In the genomic region with DNA sequence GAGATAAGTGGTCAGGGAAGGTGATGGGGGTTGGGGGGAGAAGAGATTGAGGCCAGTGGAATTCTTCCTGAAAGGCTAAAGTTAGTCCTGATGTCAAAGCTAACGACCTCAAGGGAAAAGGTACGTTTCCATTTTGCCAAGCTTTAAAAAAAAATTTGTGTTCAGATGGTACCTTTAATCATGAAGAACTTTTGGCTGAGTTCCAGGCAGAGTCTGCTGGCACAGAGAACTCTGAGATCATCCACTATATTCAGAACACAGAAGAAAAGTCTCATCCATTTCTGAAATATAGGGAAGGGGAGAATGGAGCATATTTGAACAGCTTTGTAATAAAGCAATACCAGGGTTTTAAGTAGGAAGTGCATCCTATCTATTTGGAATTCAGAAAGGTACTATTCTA, we compare ENCODE assay signal across 14 mouse cellular contexts. TPM values are rescaled to one million over a fixed set of nuclear protein-coding genes. Genes with fewer than 3 reads are reported as not detected.
A peak's percentile ranks its signal among the peaks of the same experiment; 100 is the strongest.
DNase-seq lines count a peak whose midpoint lies in the region; ATAC-seq lines count a peak whose summit lies in the region.
"Had no signal": no experiment of that assay in that cellular context is flagged by ENCODE, and none has a peak within 500 bp of the region (broad histone marks: within the 10 kb centered on the region; RNA-seq: fewer than 3 reads in every experiment).

No protein-coding gene starts in this region.

- H3K4me1 ChIP-seq in kidney, embryonic 16.5 days (ENCODE audit: insufficient read depth, low read length): peaks cover 5% of the 10 kb centered on the region; the same call in 1 of the 2 replicates

- no peak overlapping the region for H3K27ac ChIP-seq in kidney, embryonic 16.5 days (ENCODE audit: low read length)
- H3K27ac ChIP-seq: liver, embryonic 15.5 days had no signal

- H3K36me3 ChIP-seq in kidney, embryonic 16.5 days (ENCODE audit: insufficient read depth, low read length): no peaks in the 10 kb centered on the region
- H3K36me3 ChIP-seq: G1E; liver, embryonic 15.5 days had no signal

- DNase-seq in kidney, adult 9 months: peak; percentile 24
- peak; percentile 31 to 37 for DNase-seq in right cerebral cortex, postnatal 10 days (ENCODE audit: low spot score in 2 of 2)
- DNase-seq in right cerebral cortex, adult 18-20 months: no peak
- peak; percentile 81 for DNase-seq in cerebellum, adult 11-12 months
- DNase-seq: thymus, postnatal 36 days had no signal

- no peaks in the 10 kb centered on the region for H3K9me3 ChIP-seq in kidney, embryonic 16.5 days (ENCODE audit: low read length)
- H3K9me3 ChIP-seq: G1E; liver, embryonic 15.5 days had no signal

- H3K4me2 ChIP-seq in kidney, embryonic 16.5 days (replicated peaks; ENCODE audit: low read depth, low read length): no peak overlapping the region
- H3K4me2 ChIP-seq: liver, embryonic 15.5 days had no signal

- no peak overlapping the region for H3K4me3 ChIP-seq in kidney, embryonic 16.5 days (ENCODE audit: low read length)
- H3K4me3 ChIP-seq: liver, embryonic 15.5 days had no signal

- ATAC-seq in kidney, embryonic 16.5 days (ENCODE audit: low FRiP score, low TSS enrichment): no peak
- no peak for ATAC-seq in granulocyte monocyte progenitor cell, adult 5-6 weeks (replicated peaks; ENCODE audit: poor library complexity, severe bottlenecking)
- ATAC-seq in CD4-positive, CD25-positive, alpha-beta regulatory T cell, adult 4 months: no peak
- ATAC-seq: inflammation-experienced regulatory T-cells, adult 6 months had no signal

- H3K9ac ChIP-seq in kidney, embryonic 16.5 days (replicated peaks; ENCODE audit: low read length): no peak overlapping the region
- H3K9ac ChIP-seq: liver, embryonic 15.5 days had no signal

- WGBS in kidney, embryonic 16.5 days: 48% methylated on average over 2 of the region's 2 CpGs

- H3K27me3 ChIP-seq in kidney, embryonic 16.5 days (ENCODE audit: insufficient read depth, low read length): no peaks in the 10 kb centered on the region

RNA-seq across cellular contexts. Expression of gene Pik3r3, which starts 4.4 kb away (rescaled TPM):
- polyA plus RNA-seq in kidney, embryonic 16.5 days (2015; fragmentation: Nextera tagmentation; extraction: Ambion mirVana): 21.9 and 22.2 TPM in 2 replicates
- total RNA-seq in granulocyte monocyte progenitor cell, adult 5-6 weeks (2014; fragmentation: Nextera tagmentation): 0.39 TPM in 1 of 2 replicates, not detected in the other
- 0.30 TPM in 1 of 2 replicates, not detected in the other for total RNA-seq in granulocyte monocyte progenitor cell, adult 5-6 weeks (2017)
- polyA plus RNA-seq in CD4-positive, CD25-positive, alpha-beta regulatory T cell, adult 4 months (2017; shearing (Covaris generic)): 1 to 10 TPM; 3.8 to 5.1 TPM

RNA-seq across cellular contexts. Expression of gene Gm49337, which starts 43.9 kb away (rescaled TPM):
- polyA plus RNA-seq in kidney, embryonic 16.5 days (2015; fragmentation: Nextera tagmentation; extraction: Ambion mirVana): not detected in 2 replicates
- total RNA-seq in granulocyte monocyte progenitor cell, adult 5-6 weeks (2014; fragmentation: Nextera tagmentation): not detected in 2 replicates
- 0.26 TPM in 2 replicates for total RNA-seq in granulocyte monocyte progenitor cell, adult 5-6 weeks (2017)
- not detected for polyA plus RNA-seq in CD4-positive, CD25-positive, alpha-beta regulatory T cell, adult 4 months (2017; shearing (Covaris generic))
- total RNA-seq: G1E; neutrophil, adult 5-6 weeks had no signal
- polyA plus RNA-seq: G1E; inflammation-experienced regulatory T-cells, adult 6 months; liver, embryonic 15.5 days had no signal

RNA-seq across cellular contexts. Expression of gene 1700042G07Rik, which starts 43.9 kb away (rescaled TPM):
- polyA plus RNA-seq in kidney, embryonic 16.5 days (2015; fragmentation: Nextera tagmentation; extraction: Ambion mirVana): not detected in 2 replicates
- not detected in 2 replicates for total RNA-seq in granulocyte monocyte progenitor cell, adult 5-6 weeks (2014; fragmentation: Nextera tagmentation)
- total RNA-seq in granulocyte monocyte progenitor cell, adult 5-6 weeks (2017): not detected in 2 replicates
- polyA plus RNA-seq in CD4-positive, CD25-positive, alpha-beta regulatory T cell, adult 4 months (2017; shearing (Covaris generic)): not detected
- total RNA-seq: G1E; gastrocnemius, adult 8-10 months; layer of hippocampus, postnatal 14 days; neutrophil, adult 5-6 weeks had no signal
- polyA plus RNA-seq: G1E; inflammation-experienced regulatory T-cells, adult 6 months; liver, embryonic 15.5 days had no signal

RNA-seq across cellular contexts. Expression of gene Tspan1, which starts 49.6 kb away (rescaled TPM):
- polyA plus RNA-seq in kidney, embryonic 16.5 days (2015; fragmentation: Nextera tagmentation; extraction: Ambion mirVana): 2.8 and 4.8 TPM in 2 replicates
- not detected in 2 replicates for total RNA-seq in granulocyte monocyte progenitor cell, adult 5-6 weeks (2014; fragmentation: Nextera tagmentation)
- not detected in 2 replicates for total RNA-seq in granulocyte monocyte progenitor cell, adult 5-6 weeks (2017)
- polyA plus RNA-seq in CD4-positive, CD25-positive, alpha-beta regulatory T cell, adult 4 months (2017; shearing (Covaris generic)): under 1 TPM in 1 of 2 experiments, not detected in 1; 0.27 TPM
- total RNA-seq: gastrocnemius, adult 8-10 months; layer of hippocampus, postnatal 14 days had no signal
- polyA plus RNA-seq: G1E; inflammation-experienced regulatory T-cells, adult 6 months; liver, embryonic 15.5 days had no signal
